Mouse (Mus musculus) heart, postnatal 14 days (tissue): ENCODE measurements at regions not wholly inside any gene's neighbourhood (a gene's known extent, or its start where the extent isn't known, plus 50 kb on each side); places are given as distances from the start of the nearest gene placed in this dataset.
A peak's percentile ranks its signal among the peaks of the same experiment; 100 is the strongest.

Experiments used
- DNase-seq, 2 experiments: peaks; one replicate each; pipeline ENCODE4 v3.0.0; 2021 to 2022
- intact Hi-C: fragments of 180-260 bp; cut with DNase I; formaldehyde crosslinking; loops from one replicate; pipeline ENCODE4 v1.15.1; 2025

DNA sequence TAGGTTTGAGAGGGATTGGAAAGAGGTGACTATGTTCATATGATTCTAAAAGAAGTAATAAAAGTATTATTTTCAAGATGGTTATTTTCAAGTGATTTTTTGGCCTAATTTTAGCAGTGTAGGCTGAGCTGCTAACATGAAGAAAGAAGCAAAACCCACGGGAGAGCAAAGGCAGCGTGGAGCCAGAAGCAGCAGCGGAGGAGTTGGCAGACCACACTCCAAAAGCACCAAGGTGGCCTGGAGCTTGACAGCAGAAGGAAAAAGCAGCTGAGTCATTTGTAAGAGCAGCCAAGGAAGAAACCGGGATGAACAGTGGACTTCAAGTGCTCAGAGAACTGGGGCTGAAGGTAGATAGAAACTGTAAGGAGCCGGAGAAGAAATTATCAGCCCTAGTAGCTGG, 55.9 kb downstream of the Hdgfl1 start:
- intact Hi-C loops: no loop called here
- peak; percentile 2 to 9 for DNase-seq

DNA sequence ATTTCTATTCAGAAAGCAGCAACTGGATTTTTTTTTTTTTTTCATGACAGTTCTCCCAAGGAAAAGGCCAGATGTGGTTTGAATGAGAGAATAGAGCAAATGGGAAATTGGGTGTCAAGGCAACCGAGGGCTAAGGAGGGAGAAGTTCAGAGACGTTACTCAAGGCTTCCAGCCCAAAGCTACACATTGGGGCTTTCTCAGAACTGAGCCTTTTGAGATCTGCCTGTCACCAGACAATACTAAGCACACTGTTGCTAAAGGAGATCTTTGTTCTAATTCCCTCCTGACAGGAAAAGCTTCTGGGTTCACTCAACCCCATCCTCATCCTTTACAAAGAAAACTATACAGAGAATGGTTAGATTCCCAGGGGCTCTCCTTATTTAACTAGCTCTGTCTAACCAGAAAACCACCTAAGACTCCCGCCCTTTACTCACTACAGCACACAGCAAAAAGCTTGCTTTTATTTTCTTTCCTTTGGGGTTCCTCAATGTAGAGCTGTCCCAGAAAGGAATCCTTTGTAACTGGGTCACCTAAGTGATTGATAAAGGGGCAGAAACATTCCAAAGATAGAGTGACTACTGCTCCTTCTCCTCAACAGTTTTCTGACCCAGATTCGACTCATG, 70.8 kb downstream of the Hdgfl1 start:
- no peak for DNase-seq
- intact Hi-C loops: no loop called here

DNA sequence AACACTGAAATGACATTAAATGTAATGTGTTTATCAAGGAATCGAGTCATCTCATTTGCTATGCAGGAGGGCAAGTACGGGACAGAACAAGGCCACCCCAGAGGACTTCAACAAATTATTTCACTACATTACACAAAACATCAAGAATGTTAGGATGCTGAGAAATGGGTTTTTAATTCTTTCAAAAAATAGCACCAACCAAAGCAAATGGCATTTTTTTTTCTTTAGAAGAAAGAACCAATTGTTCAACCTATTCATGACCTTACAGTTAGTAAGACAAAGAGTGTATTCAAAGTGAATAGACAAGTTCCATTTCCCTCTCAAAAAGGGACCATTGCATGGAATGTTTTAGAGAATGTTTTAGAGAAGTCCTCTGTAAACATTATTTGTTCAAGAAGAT, 110.5 kb downstream of the Hdgfl1 start:
- DNase-seq: no peak
- intact Hi-C loops: no loop called here

DNA sequence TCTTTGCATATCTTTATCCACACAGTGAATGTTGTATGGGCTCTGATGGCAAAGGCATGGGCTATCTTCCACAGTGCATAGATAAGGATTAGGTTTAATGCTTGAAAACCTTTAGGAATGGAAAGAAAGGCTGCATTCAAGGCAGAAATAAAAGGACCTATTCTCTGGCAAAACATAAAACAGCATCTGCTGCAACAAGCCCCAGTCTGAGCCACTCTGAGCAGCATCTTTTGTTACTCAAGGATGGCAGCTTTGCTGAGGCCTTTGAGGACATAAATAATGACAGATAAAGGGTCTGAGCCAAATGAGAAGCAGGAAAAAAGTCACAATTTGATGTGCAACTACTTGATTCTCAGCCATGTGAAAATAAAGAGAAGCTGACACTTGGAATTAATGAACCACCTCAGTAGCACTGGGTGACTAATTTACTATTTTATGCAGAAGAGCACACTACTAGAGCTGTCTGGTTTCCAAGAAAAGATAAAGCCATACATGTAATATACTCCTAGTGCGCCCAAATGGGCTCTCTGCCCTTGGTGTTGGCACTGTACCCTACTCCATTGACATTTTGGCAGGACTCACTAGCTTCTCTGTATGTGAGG, 112.9 kb downstream of the Hdgfl1 start:
- intact Hi-C loops: no loop called here
- peak; percentile 7 to 13 for DNase-seq
